Mouse (Mus musculus) embryonic facial prominence, embryonic 15.5 days (tissue): ENCODE results near the gene Tldc2. TPM values are rescaled to one million over a fixed set of nuclear protein-coding genes. Genes with fewer than 3 reads are reported as not detected.

Source experiments
- ATAC-seq: fragments of 200-750 bp; cut with Nextera tagmentation; 2 replicates; pipeline ENCODE4 v1.8.0; 2017; ENCODE audit warnings: low read depth, moderate TSS enrichment; ENCODE audit not compliant: insufficient number of reproducible peaks, low FRiP score, low TSS enrichment
- H3K27ac ChIP-seq: fragments of 300-500 bp; sonication (generic); replicated peaks from 2 replicates; pipeline ENCODE4 v1.5.1; 2015; ENCODE audit warnings: mild to moderate bottlenecking, inconsistent platforms
- H3K27me3 ChIP-seq: fragments of 300-500 bp; sonication (generic); 2 replicates; pipeline ENCODE4 v1.6.1; 2015; ENCODE audit warnings: inconsistent platforms
- H3K36me3 ChIP-seq: fragments of 300-500 bp; sonication (generic); 2 replicates; pipeline ENCODE4 v1.6.1; 2015; ENCODE audit warnings: mild to moderate bottlenecking, inconsistent platforms
- H3K4me1 ChIP-seq: fragments of 300-500 bp; sonication (generic); 2 replicates; pipeline ENCODE4 v1.6.1; 2015; ENCODE audit warnings: inconsistent platforms
- H3K4me2 ChIP-seq: fragments of 300-500 bp; sonication (generic); replicated peaks from 2 replicates; pipeline ENCODE4 v1.6.1; 2015; ENCODE audit warnings: mild to moderate bottlenecking, inconsistent platforms
- H3K4me3 ChIP-seq: fragments of 300-500 bp; sonication (generic); replicated peaks from 2 replicates; pipeline ENCODE4 v1.5.1; 2015; ENCODE audit warnings: mild to moderate bottlenecking, inconsistent platforms
- H3K9ac ChIP-seq: fragments of 300-500 bp; sonication (generic); 2 replicates; pipeline ENCODE4 v1.6.1; 2015; ENCODE audit warnings: inconsistent platforms
- H3K9me3 ChIP-seq: fragments of 300-500 bp; sonication (generic); replicated peaks from 2 replicates; pipeline ENCODE4 v1.6.1; 2016; ENCODE audit warnings: inconsistent platforms
- WGBS: fragments of 180-500 bp; shearing (Covaris S2); methylation state at CpG from one replicate; pipeline ENCODE4 v1.1.7; 2015; 5-methylcytosine and 5-hydroxymethylcytosine counted together
- polyA plus RNA-seq: library from polyadenylated mRNA; unstranded; fragments of >200 nt; fragmentation: Nextera tagmentation; extraction: Ambion mirVana; gene quantifications from 2 replicates; pipeline ENCODE4 v1.2.1, GENCODE M21; 2015

Gene Tldc2
- polyA plus RNA-seq, 1 experiment from 2014 or later = not detected

DNA sequence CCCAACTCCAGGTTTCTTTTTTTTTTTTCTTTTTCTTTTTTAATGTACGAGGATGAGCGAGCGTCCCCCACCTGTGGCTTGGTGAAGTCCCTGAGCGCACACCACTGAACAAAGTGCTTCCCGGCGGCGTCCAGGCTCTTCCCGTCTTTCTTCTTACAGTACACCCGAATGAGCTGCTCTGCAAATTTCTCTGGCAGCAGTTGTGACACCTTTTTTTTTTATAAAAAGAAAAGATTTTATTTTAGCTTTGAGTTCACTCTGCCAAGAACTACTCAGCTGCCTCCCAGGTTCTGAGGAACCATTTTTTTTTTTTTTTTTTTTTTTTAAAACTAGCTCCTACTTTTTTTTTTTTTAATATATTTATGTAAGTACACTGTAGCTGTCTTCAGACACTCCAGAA, 14.8 kb downstream of the Tldc2 start:
- no peak for ATAC-seq
- H3K27ac ChIP-seq = no peak overlapping the region
- H3K4me2 ChIP-seq = no peak overlapping the region
- H3K9ac ChIP-seq = no peak overlapping the region
- no peaks in the 10 kb centered on the region for H3K9me3 ChIP-seq
- no peak overlapping the region for H3K4me3 ChIP-seq
- H3K4me1 ChIP-seq = no peaks in the 10 kb centered on the region
- no peaks in the 10 kb centered on the region for H3K27me3 ChIP-seq
- H3K36me3 ChIP-seq = peaks cover 41% of the 10 kb centered on the region
- WGBS = 99% methylated on average over 9 of the region's 9 CpGs

DNA sequence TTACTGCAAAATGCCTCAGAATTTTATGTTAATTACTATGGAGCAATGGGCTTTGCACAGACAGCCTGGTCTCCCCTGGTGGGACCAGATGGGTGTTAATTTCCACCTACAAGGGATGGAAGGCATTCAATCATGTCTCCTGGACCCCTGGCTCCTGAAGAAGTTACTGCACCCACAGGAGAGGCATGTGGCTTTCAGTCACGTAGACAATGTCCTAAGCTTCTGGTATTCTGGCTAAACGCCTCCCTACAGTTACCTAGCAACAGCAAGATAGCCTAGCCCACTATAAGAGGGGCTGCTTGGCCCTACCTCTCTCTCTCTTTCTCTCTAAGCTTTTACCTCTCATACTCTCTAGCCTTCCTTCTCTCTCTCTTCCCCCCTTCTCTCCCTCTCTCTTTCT, 15.4 kb downstream of the Tldc2 start:
- 70% methylated on average over 2 of the region's 2 CpGs for WGBS
- Histone ChIP-seq H3K9me3 (no peaks in the 10 kb centered on the region), H3K27me3 (no peaks in the 10 kb centered on the region), H3K4me2 (no peak overlapping the region), H3K4me1 (no peaks in the 10 kb centered on the region), H3K36me3 (peaks cover 46% of the 10 kb centered on the region), H3K9ac (no peak overlapping the region), H3K27ac (no peak overlapping the region), H3K4me3 (no peak overlapping the region)
- no peak for ATAC-seq

DNA sequence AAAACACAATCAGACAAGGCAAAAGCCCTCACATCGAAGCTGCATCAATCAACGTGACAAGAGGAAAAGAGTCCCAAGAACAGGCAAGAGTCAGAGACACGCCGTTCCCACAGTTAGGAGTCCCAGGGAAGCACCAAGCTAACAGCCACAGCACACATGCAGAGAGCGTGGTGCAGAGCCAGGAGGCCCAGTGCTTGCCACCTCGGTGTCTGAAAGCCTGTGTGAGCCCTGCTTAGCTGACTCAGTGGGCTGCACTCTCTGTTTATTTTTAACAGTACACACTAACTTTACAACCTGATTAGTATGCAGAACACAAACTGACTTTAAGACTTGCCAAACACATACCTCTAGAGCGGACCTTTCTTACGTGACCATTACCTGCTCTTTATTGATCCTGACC, 17.6 kb downstream of the Tldc2 start:
- no peaks in the 10 kb centered on the region for H3K27me3 ChIP-seq
- no peak overlapping the region for H3K4me2 ChIP-seq
- WGBS = 86% methylated on average over 8 of the region's 8 CpGs
- H3K36me3 ChIP-seq = peaks cover 57% of the 10 kb centered on the region
- no peak overlapping the region for H3K9ac ChIP-seq
- no peak overlapping the region for H3K27ac ChIP-seq
- H3K9me3 ChIP-seq = no peaks in the 10 kb centered on the region
- no peak for ATAC-seq
- no peaks in the 10 kb centered on the region for H3K4me1 ChIP-seq
- H3K4me3 ChIP-seq = no peak overlapping the region

DNA sequence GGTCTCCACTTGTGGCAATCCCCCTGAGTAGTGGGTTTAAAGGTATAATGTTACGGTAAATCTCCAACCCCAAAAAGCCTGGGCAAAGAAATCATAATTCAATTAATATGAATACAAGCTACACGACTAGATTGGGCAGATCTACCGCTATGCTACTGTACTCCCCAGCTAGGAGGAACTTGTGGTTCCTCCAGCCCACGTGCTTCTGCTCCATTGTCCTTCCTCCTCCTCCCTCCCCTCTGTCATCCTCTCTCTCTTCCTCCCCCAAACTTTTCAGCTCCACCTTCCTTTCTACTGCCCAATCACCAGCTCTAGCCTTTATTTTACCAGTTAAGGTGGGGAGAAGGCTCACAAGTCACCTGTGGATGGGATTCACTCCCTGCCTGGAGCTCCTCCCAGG, 21.4 kb downstream of the Tldc2 start:
- Histone ChIP-seq H3K4me1 (no peaks in the 10 kb centered on the region), H3K36me3 (peaks cover 47% of the 10 kb centered on the region), H3K9ac (no peak overlapping the region), H3K27me3 (no peaks in the 10 kb centered on the region), H3K27ac (no peak overlapping the region), H3K4me3 (no peak overlapping the region), H3K9me3 (no peaks in the 10 kb centered on the region), H3K4me2 (no peak overlapping the region)
- ATAC-seq = no peak
- 82% methylated on average over 4 of the region's 4 CpGs for WGBS

DNA sequence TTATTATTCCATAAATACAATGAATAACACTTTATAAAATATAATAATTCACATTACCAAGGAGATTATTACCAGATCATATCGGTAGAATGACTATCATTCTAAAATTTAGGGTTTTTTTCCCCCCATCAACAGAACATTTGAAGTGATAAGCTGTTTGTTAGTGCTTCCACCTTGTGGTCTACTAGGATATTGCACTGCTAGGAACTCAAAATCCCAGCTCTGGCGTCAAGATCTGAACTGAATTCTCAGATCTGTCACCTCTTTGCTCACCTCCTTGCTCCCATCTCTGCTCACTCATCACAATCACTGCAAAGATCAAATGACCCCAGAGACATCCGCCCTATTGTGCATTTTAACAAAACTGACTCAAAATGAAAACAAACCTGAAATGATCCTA, 30.1 kb downstream of the Tldc2 start:
- Histone ChIP-seq H3K9me3 (no peaks in the 10 kb centered on the region), H3K4me3 (no peak overlapping the region), H3K27ac (no peak overlapping the region), H3K4me1 (no peaks in the 10 kb centered on the region), H3K27me3 (no peaks in the 10 kb centered on the region), H3K4me2 (no peak overlapping the region), H3K36me3 (peaks cover 46% of the 10 kb centered on the region; the same call in 1 of the 2 replicates), H3K9ac (no peak overlapping the region)
- WGBS = 24% methylated on average over 3 of the region's 3 CpGs
- no peak for ATAC-seq

DNA sequence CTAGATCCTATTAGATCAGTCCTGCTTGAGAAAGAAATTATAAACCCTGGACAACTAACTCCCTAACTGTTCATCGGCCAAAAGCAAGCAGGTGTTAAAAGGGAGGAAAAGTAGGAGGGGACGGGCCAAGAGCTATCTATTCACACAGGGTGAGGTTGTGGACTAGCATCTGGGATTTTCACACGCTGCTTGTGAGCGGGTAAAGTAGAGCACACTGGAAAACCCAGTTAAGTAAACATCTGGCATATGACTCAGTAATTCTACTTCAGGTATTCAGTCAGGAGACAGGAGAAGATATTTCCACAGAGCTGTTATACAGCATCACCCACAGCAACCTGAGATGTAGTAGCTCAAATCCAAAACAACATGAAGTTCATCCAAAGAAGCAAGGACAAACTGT, 31.7 kb downstream of the Tldc2 start:
- Histone ChIP-seq H3K9me3 (no peaks in the 10 kb centered on the region), H3K27ac (no peak overlapping the region), H3K36me3 (peaks cover 37% of the 10 kb centered on the region; the same call in 1 of the 2 replicates), H3K4me3 (no peak overlapping the region), H3K4me2 (no peak overlapping the region), H3K4me1 (no peaks in the 10 kb centered on the region), H3K27me3 (no peaks in the 10 kb centered on the region), H3K9ac (no peak overlapping the region)
- ATAC-seq = no peak
- 90% methylated on average over 4 of the region's 4 CpGs for WGBS

DNA sequence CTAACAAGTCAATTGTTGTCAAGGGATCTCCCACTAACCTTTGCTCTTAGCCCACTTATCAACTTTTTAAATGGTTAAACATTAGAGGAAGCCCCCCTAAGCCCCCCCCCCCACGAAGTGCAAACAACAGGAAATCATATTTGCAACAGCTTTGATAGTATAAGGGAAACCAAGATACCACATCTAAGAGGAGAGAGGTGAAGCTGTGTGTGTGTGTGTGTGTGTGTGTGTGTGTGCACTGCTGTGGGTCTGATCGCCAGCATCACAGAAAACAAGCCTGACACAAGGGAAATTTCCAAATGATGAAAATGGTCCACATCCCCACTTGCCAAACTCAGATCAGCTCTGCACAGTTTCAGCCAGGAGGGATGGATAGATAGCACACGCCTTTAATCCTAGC, 32.2 kb downstream of the Tldc2 start:
- Histone ChIP-seq H3K4me1 (no peaks in the 10 kb centered on the region), H3K4me2 (no peak overlapping the region), H3K9me3 (no peaks in the 10 kb centered on the region), H3K36me3 (peaks cover 33% of the 10 kb centered on the region; the same call in 1 of the 2 replicates), H3K4me3 (no peak overlapping the region), H3K27me3 (no peaks in the 10 kb centered on the region), H3K27ac (no peak overlapping the region), H3K9ac (no peak overlapping the region)
- WGBS = 75% methylated on average over 3 of the region's 3 CpGs
- no peak for ATAC-seq

DNA sequence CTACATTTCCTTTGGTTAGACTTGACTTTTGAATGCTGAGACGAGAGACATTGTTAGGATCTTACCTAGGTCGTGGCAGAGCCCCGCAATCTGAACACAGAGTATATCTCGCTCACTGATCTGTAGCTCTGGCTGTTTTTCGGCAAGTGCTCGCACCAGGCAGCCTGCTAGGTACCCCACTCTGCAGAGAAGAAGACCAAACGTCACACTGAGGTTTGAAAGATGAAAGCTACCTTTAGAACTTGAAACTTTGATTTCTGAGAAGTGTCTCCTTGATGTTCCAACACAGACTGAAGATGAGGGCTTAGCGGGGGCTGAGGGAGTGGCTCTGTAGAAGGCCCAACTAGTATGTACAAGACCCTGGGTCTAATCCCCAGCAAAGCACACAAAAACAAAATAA, 34.9 kb downstream of the Tldc2 start:
- no peak overlapping the region for H3K4me3 ChIP-seq
- H3K4me1 ChIP-seq = no peaks in the 10 kb centered on the region
- H3K27ac ChIP-seq = no peak overlapping the region
- H3K9me3 ChIP-seq = no peaks in the 10 kb centered on the region
- WGBS = 86% methylated on average over 8 of the region's 8 CpGs
- no peaks in the 10 kb centered on the region for H3K27me3 ChIP-seq
- H3K9ac ChIP-seq = no peak overlapping the region
- no peak for ATAC-seq
- H3K4me2 ChIP-seq = no peak overlapping the region
- H3K36me3 ChIP-seq = peaks cover 42% of the 10 kb centered on the region; the same call in 1 of the 2 replicates

DNA sequence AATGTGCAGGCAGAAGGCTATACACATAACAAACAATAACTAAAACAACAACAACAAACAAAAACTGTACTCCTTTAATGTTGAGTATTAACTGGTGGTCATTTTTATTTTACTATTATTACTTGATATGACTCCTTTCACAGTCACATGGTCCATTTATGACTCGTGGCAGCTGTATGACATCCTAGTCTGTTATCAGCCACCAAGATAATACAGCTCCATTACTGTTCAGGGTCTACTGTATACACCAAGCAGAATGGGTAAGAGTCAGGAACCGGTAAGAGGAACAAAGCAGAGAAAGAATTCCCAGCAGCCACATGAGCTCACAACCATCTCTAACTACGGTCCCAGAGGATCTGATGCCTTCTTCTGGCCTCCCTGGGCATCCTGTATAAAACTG, 38.4 kb downstream of the Tldc2 start:
- 91% methylated on average over 3 of the region's 3 CpGs for WGBS
- Histone ChIP-seq H3K9me3 (no peaks in the 10 kb centered on the region), H3K36me3 (peaks cover 31% of the 10 kb centered on the region), H3K9ac (no peak overlapping the region), H3K27ac (no peak overlapping the region), H3K4me3 (no peak overlapping the region), H3K4me1 (no peaks in the 10 kb centered on the region), H3K4me2 (no peak overlapping the region), H3K27me3 (no peaks in the 10 kb centered on the region)
- no peak for ATAC-seq

DNA sequence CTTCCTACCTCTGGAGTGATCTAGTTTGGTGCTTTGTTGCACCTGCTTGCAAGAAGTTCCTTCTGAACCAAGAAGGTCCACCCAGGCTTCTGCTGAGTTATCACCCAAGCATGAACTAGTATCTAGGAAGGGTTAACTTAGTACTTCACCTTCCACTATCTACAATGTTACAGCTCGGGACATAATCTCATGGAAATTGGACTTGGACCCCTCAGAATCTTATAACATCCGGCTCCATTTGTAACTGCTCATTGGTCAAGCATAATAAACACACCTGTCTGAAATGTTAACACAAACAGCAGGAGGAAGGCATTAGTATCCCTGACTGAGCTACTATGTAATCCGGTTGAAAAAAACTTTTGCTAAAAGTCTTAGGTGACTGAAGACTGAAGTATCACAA, 40.5 kb downstream of the Tldc2 start:
- H3K27ac ChIP-seq = no peak overlapping the region
- no peak overlapping the region for H3K4me2 ChIP-seq
- H3K4me1 ChIP-seq = no peaks in the 10 kb centered on the region
- no peak for ATAC-seq
- peaks cover 22% of the 10 kb centered on the region for H3K36me3 ChIP-seq
- no peaks in the 10 kb centered on the region for H3K27me3 ChIP-seq
- no peak overlapping the region for H3K9ac ChIP-seq
- no peak overlapping the region for H3K4me3 ChIP-seq
- WGBS = 87% methylated on average over 3 of the region's 3 CpGs
- no peaks in the 10 kb centered on the region for H3K9me3 ChIP-seq

DNA sequence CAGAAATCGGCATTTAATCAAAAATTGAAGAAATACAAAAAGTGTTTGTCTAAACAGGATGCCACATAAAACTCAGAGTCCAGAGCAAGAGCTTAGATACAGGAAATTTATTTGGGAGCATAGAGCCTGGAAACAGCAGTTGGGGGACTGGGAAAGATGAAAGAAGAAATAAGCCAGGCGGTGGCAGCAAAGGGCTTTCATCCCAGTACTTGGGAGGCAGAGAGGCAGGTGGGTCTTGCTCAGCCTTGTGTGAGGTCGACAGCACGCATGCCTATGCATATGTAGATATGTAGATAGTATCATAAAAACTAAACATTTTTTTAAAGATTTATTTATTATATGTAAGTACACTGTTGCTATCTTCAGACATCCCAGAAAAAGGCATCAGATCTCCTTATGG, 41.2 kb downstream of the Tldc2 start:
- Histone ChIP-seq H3K4me3 (no peak overlapping the region), H3K4me1 (no peaks in the 10 kb centered on the region), H3K27ac (no peak overlapping the region), H3K4me2 (no peak overlapping the region), H3K9ac (no peak overlapping the region), H3K36me3 (peaks cover 18% of the 10 kb centered on the region), H3K27me3 (no peaks in the 10 kb centered on the region), H3K9me3 (no peaks in the 10 kb centered on the region)
- WGBS = 61% methylated on average over 4 of the region's 4 CpGs
- no peak for ATAC-seq

DNA sequence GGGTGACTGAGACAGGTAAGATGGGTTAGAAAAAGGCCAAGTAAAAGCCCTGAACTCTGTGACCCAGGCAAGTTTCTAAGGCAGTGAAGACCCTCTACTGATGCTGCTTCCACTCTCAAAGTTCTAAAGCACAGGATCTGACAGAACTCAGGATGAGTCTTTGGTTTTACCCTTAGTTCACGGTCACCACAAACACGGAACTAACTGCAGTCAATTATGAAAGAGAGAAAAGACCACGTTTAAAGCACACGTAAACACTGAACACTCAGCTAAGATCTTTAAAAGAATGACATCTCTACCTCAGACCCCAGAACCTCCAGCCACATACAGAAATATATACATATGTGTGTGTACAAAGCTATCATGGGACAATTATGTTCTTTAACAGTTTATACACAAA, 42.2 kb downstream of the Tldc2 start:
- no peaks in the 10 kb centered on the region for H3K9me3 ChIP-seq
- H3K36me3 ChIP-seq = peaks cover 18% of the 10 kb centered on the region
- H3K9ac ChIP-seq = no peak overlapping the region
- H3K4me3 ChIP-seq = no peak overlapping the region
- H3K27me3 ChIP-seq = no peaks in the 10 kb centered on the region
- no peak for ATAC-seq
- no peak overlapping the region for H3K4me2 ChIP-seq
- H3K4me1 ChIP-seq = peaks cover 4% of the 10 kb centered on the region
- no peak overlapping the region for H3K27ac ChIP-seq
- WGBS = 85% methylated on average over 4 of the region's 4 CpGs
